Mouse (Mus musculus): ENCODE measurements around the gene Ager. TPM values are rescaled to one million over a fixed set of nuclear protein-coding genes. Genes with fewer than 3 reads are reported as not detected.

The Ager gene
- polyA plus RNA-seq, 1 experiment: 5.2 TPM

DNA sequence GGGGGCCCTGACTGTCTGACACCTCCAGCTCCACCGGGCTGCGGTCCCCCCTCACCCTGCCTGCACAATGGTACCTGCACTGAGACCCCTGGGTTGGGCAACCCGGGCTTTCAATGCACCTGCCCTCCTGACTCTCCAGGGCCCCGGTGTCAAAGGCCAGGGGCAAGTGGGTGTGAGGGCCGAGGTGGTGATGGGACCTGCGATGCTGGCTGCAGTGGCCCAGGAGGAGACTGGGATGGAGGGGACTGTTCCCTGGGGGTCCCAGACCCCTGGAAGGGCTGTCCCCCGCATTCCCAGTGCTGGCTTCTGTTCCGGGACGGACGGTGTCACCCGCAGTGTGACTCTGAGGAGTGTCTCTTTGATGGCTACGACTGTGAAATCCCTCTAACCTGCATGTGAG is 15.1 kb upstream of the Ager start:
- no peak for DNase-seq (ENCODE audit: low read depth in 1 of 2, low spot score in 2 of 2)
- Histone ChIP-seq H3K27me3 (ENCODE audit: control insufficient read depth, insufficient read depth, low read length) (no peaks in the 10 kb centered on the region), H3K4me1 (ENCODE audit: control insufficient read depth, insufficient read depth, insufficient read length) (peaks cover 3% of the 10 kb centered on the region; the same call in 1 of the 2 replicates), H3K36me3 (ENCODE audit: control insufficient read depth, insufficient read depth, low read length) (no peaks in the 10 kb centered on the region), H3K4me3 (ENCODE audit: extremely low read depth, insufficient read depth, insufficient read length) (no peak overlapping the region), H3K27ac (ENCODE audit: insufficient read depth, low read length) (no peak overlapping the region)
- no peak for TF ChIP-seq CTCF (IDR thresholded peaks at IDR 0.05; ENCODE audit: extremely low read depth, insufficient read depth, insufficient read length, insufficient replicate concordance)
- TF ChIP-seq POLR2A (IDR thresholded peaks at IDR 0.05; ENCODE audit: low read depth, low read length): no peak
- 92% methylated on average over 12 of the region's 12 CpGs for WGBS

DNA sequence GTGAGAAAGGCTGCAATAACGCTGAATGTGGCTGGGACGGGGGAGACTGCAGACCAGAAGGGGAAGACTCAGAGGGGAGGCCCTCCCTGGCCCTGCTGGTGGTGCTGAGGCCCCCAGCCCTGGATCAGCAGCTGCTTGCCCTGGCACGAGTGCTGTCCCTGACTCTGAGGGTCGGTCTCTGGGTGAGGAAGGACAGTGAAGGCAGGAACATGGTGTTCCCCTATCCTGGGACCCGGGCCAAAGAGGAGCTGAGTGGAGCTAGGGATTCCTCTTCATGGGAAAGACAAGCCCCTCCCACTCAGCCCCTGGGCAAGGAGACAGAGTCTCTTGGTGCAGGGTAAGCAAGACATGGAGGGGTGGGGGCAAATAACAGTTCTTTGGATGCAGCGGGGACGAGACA is 14.3 kb upstream of the Ager start:
- WGBS: 79% methylated on average over 7 of the region's 7 CpGs
- no peaks in the 10 kb centered on the region for H3K36me3 ChIP-seq (ENCODE audit: control insufficient read depth, insufficient read depth, low read length)
- H3K27me3 ChIP-seq (ENCODE audit: control insufficient read depth, insufficient read depth, low read length): no peaks in the 10 kb centered on the region
- H3K4me1 ChIP-seq (ENCODE audit: control insufficient read depth, insufficient read depth, insufficient read length): peaks cover 5% of the 10 kb centered on the region; the same call in 1 of the 2 replicates
- no peak overlapping the region for H3K4me3 ChIP-seq (ENCODE audit: extremely low read depth, insufficient read depth, insufficient read length)
- no peak for DNase-seq (ENCODE audit: low read depth in 1 of 2, low spot score in 2 of 2)
- no peak overlapping the region for H3K27ac ChIP-seq (ENCODE audit: insufficient read depth, low read length)
- TF ChIP-seq CTCF (IDR thresholded peaks at IDR 0.05; ENCODE audit: extremely low read depth, insufficient read depth, insufficient read length, insufficient replicate concordance) (no peak), POLR2A (IDR thresholded peaks at IDR 0.05; ENCODE audit: low read depth, low read length) (no peak)

DNA sequence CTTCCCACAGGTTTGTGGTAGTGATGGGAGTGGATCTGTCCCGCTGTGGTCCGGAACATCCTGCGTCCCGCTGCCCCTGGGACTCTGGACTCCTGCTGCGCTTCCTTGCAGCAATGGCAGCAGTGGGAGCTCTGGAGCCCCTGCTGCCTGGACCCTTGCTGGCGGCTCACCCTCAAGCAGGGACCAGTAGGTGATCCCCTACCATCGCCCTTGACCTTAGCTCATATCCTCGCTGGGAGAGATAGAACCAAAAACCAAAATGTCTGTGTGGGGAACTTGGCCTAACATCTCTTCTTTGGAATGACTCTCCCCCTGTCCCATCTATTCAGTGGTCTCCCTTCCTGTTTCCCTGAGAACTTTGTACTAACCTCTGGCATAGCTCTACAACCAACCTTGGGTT is 13.8 kb upstream of the Ager start:
- no peak for TF ChIP-seq POLR2A (IDR thresholded peaks at IDR 0.05; ENCODE audit: low read depth, low read length)
- no peak for TF ChIP-seq CTCF (IDR thresholded peaks at IDR 0.05; ENCODE audit: extremely low read depth, insufficient read depth, insufficient read length, insufficient replicate concordance)
- no peak for DNase-seq (ENCODE audit: low read depth in 1 of 2, low spot score in 2 of 2)
- H3K36me3 ChIP-seq (ENCODE audit: control insufficient read depth, insufficient read depth, low read length): no peaks in the 10 kb centered on the region
- H3K27me3 ChIP-seq (ENCODE audit: control insufficient read depth, insufficient read depth, low read length): no peaks in the 10 kb centered on the region
- 97% methylated on average over 8 of the region's 8 CpGs for WGBS
- peaks cover 8% of the 10 kb centered on the region; the same call in 1 of the 2 replicates for H3K4me1 ChIP-seq (ENCODE audit: control insufficient read depth, insufficient read depth, insufficient read length)
- H3K27ac ChIP-seq (ENCODE audit: insufficient read depth, low read length): no peak overlapping the region
- H3K4me3 ChIP-seq (ENCODE audit: extremely low read depth, insufficient read depth, insufficient read length): no peak overlapping the region

DNA sequence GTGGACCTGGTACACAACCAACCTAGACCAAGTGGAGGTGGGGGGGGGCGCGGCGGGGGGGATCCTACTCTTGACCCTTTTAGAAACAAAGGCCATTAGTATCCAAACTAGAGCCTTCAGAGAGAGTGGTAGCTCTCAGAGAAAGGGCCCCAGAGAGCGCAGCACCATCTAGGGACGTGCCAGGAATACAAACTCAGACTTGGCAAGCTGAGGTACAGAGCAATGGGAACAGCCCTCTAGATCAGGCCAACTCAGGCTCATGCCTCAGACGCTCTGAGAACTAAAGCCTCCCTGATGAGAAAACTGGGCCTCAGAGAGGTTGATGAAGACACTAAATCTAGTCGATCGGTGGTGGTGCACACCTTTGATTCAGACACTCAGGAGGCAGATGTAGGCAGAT is 12.5 kb upstream of the Ager start:
- WGBS: 96% methylated on average over 8 of the region's 8 CpGs
- Histone ChIP-seq H3K36me3 (ENCODE audit: control insufficient read depth, insufficient read depth, low read length) (no peaks in the 10 kb centered on the region), H3K4me1 (ENCODE audit: control insufficient read depth, insufficient read depth, insufficient read length) (peaks cover 9% of the 10 kb centered on the region; the same call in 1 of the 2 replicates), H3K27me3 (ENCODE audit: control insufficient read depth, insufficient read depth, low read length) (no peaks in the 10 kb centered on the region), H3K27ac (ENCODE audit: insufficient read depth, low read length) (no peak overlapping the region), H3K4me3 (ENCODE audit: extremely low read depth, insufficient read depth, insufficient read length) (no peak overlapping the region)
- TF ChIP-seq CTCF (IDR thresholded peaks at IDR 0.05; ENCODE audit: extremely low read depth, insufficient read depth, insufficient read length, insufficient replicate concordance) (no peak), POLR2A (IDR thresholded peaks at IDR 0.05; ENCODE audit: low read depth, low read length) (no peak)
- DNase-seq (ENCODE audit: low read depth in 1 of 2, low spot score in 2 of 2): no peak

DNA sequence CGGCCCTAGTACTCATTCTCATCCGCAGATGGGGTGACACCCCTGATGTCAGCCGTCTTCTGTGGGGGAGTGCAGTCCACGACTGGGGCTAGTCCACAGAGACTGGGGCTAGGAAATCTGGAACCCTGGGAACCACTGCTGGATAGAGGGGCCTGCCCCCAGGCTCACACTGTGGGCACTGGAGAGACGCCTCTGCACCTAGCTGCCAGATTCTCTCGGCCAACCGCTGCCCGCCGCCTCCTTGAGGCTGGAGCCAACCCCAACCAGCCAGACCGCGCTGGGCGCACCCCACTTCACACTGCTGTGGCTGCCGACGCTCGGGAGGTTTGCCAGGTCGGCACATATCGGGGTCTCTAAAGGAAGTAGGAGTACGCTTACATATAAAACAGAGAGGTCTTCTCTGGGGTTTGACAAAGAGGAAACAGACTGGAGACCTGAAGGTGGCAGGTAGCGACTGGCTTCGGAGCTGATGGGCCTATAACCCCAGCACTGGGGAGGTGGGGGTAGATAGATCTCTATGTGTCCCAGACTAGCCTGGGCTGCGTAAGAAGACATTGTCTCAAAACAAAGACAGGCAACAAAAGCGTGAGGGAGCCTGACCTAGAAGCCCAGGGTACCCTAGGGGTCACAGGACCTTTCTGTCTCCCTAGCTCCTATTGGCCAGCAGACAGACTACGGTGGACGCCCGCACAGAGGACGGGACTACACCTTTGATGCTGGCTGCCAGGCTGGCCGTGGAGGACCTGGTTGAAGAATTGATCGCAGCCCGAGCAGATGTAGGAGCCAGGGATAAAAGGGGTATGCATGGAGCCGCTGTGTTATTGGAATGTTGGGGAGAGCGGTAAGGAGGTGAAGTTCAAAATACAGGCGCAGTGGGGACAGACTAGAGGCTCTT is 11.5 kb upstream of the Ager start:
- Histone ChIP-seq H3K27me3 (ENCODE audit: control insufficient read depth, insufficient read depth, low read length) (no peaks in the 10 kb centered on the region), H3K36me3 (ENCODE audit: control insufficient read depth, insufficient read depth, low read length) (peaks cover 2% of the 10 kb centered on the region; the same call in 1 of the 2 replicates), H3K4me1 (ENCODE audit: control insufficient read depth, insufficient read depth, insufficient read length) (peaks cover 9% of the 10 kb centered on the region; the same call in 1 of the 2 replicates), H3K27ac (ENCODE audit: insufficient read depth, low read length) (no peak overlapping the region), H3K4me3 (ENCODE audit: extremely low read depth, insufficient read depth, insufficient read length) (peak overlapping the region; percentile 89; the same call in 1 of the 2 replicates)
- TF ChIP-seq CTCF (IDR thresholded peaks at IDR 0.05; ENCODE audit: extremely low read depth, insufficient read depth, insufficient read length, insufficient replicate concordance) (no peak), POLR2A (IDR thresholded peaks at IDR 0.05; ENCODE audit: low read depth, low read length) (no peak)
- WGBS: 51% methylated on average over 32 of the region's 32 CpGs
- no peak for DNase-seq (ENCODE audit: low read depth in 1 of 2, low spot score in 2 of 2)

DNA sequence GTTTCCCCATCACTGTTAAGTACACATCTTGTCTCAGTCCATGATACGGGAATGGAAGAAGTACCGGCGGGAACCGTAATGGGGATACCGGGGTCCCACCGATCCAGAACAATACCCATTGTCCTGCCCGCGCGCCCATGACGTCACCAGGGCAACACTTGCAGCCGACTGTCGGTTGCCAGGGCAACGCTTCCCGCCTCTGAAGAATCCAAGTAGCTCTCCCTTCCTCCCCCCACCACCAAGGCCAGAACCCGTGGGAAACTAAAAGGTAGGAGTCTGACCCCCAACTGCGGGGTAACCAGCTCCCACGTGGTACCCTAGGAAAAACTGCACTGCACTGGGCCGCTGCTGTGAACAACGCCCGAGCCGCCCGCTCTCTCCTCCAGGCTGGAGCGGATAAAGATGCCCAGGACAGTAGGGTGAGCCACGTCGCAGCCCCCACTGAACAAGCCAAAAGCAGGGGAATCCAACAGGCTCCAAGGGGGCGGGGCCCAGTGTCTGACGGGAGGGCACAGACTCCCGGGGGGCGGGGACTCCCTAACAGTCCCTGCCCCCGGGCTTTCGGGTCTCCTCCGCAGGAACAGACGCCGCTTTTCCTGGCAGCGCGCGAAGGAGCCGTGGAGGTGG is 10.8 kb upstream of the Ager start:
- Histone ChIP-seq H3K4me1 (ENCODE audit: control insufficient read depth, insufficient read depth, insufficient read length) (peaks cover 9% of the 10 kb centered on the region; the same call in 1 of the 2 replicates), H3K27ac (ENCODE audit: insufficient read depth, low read length) (peak overlapping the region; percentile 90), H3K36me3 (ENCODE audit: control insufficient read depth, insufficient read depth, low read length) (peaks cover 3% of the 10 kb centered on the region; the same call in 1 of the 2 replicates), H3K4me3 (ENCODE audit: extremely low read depth, insufficient read depth, insufficient read length) (peak overlapping the region; percentile 89), H3K27me3 (ENCODE audit: control insufficient read depth, insufficient read depth, low read length) (no peaks in the 10 kb centered on the region)
- TF ChIP-seq POLR2A (IDR thresholded peaks at IDR 0.05; ENCODE audit: low read depth, low read length) (no peak), CTCF (IDR thresholded peaks at IDR 0.05; ENCODE audit: extremely low read depth, insufficient read depth, insufficient read length, insufficient replicate concordance) (no peak)
- peak in 1 of 2 experiments; percentile 81 for DNase-seq (ENCODE audit: low read depth in 1 of 2, low spot score in 2 of 2)
- WGBS: under 1% methylated on average over 38 of the region's 38 CpGs
